ENCODE assay signal across 10 mouse cellular contexts in the genomic region with DNA sequence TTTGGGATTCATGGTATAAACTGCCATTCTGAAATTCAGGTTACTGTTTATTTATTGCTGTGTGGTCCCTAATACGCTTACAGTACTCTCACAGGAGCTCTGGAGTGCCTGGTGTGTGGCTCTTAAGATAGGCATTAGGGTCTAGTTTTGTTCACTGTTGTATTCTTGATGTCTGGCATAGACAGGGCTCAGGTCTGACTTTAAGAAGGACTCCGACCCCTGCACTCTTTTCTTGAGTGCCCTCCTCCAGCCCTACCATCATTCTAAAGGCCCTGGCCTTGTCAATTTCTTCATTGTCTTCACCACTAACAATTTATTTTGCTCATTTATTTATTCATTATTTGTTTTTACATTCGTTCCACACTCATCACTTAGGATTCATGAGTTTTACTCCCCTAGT. TPM values are rescaled to one million over a fixed set of nuclear protein-coding genes. Genes with fewer than 3 reads are reported as not detected.
DNase-seq lines count a peak whose midpoint lies in the region; ATAC-seq and TF ChIP-seq lines count a peak whose summit lies in the region.
"Had no signal": no experiment of that assay in that cellular context is flagged by ENCODE, and none has a peak within 500 bp of the region (broad histone marks: within the 10 kb centered on the region; RNA-seq: fewer than 3 reads in every experiment).

No protein-coding gene starts in this region.

- 34% methylated on average over 3 of the region's 3 CpGs for WGBS in heart, embryonic 11.5 days (ENCODE audit: insufficient replicate concordance)
- 41% methylated on average over 3 of the region's 3 CpGs for WGBS in hindbrain, embryonic 11.5 days
- WGBS in midbrain, embryonic 12.5 days: 35% methylated on average over 3 of the region's 3 CpGs

- no peak overlapping the region for H3K27ac ChIP-seq in heart, embryonic 11.5 days (ENCODE audit: low read depth, low read length)
- no peak overlapping the region for H3K27ac ChIP-seq in hindbrain, embryonic 11.5 days (ENCODE audit: low read depth, low read length)
- H3K27ac ChIP-seq in midbrain, embryonic 12.5 days (replicated peaks): peak overlapping the region; percentile 43; the same call in 1 of the 2 replicates

- peak overlapping the region; percentile 63 for H3K4me2 ChIP-seq in heart, embryonic 11.5 days
- H3K4me2 ChIP-seq in hindbrain, embryonic 11.5 days (replicated peaks; ENCODE audit: low read depth, low read length): peak overlapping the region; percentile 57; the same call in 1 of the 2 replicates
- peak overlapping the region; percentile 61 for H3K4me2 ChIP-seq in midbrain, embryonic 12.5 days (replicated peaks)

- no peak for DNase-seq in heart, postnatal 14 days
- DNase-seq in hindbrain, embryonic 11.5 days (ENCODE audit: low spot score): peak; percentile 2
- no peak for DNase-seq in adrenal gland, postnatal 36 days
- DNase-seq in right cerebral cortex, adult 2 months (ENCODE audit: low spot score in 2 of 2): no peak
- no peak for DNase-seq in left cerebral cortex, postnatal 36 days (ENCODE audit: low spot score in 2 of 2)

- no peaks in the 10 kb centered on the region for H3K9me3 ChIP-seq in heart, embryonic 11.5 days (replicated peaks; ENCODE audit: control insufficient read depth, low read length)
- H3K9me3 ChIP-seq in E14TG2a.4 (ENCODE audit: low read length): no peaks in the 10 kb centered on the region
- H3K9me3 ChIP-seq in hindbrain, embryonic 11.5 days (ENCODE audit: control insufficient read depth, low read length): no peaks in the 10 kb centered on the region
- no peaks in the 10 kb centered on the region for H3K9me3 ChIP-seq in midbrain, embryonic 12.5 days

- H3K36me3 ChIP-seq in heart, embryonic 11.5 days (ENCODE audit: control insufficient read depth, insufficient read depth, low read length): no peaks in the 10 kb centered on the region
- H3K36me3 ChIP-seq in E14TG2a.4 (ENCODE audit: insufficient read depth, low read length): peaks cover 12% of the 10 kb centered on the region
- H3K36me3 ChIP-seq in hindbrain, embryonic 11.5 days (ENCODE audit: control insufficient read depth, insufficient read depth, low read length): no peaks in the 10 kb centered on the region
- H3K36me3 ChIP-seq in midbrain, embryonic 12.5 days: no peaks in the 10 kb centered on the region

- peaks cover 4% of the 10 kb centered on the region; the same call in 1 of the 2 replicates for H3K4me1 ChIP-seq in heart, embryonic 11.5 days (ENCODE audit: control insufficient read depth, insufficient read depth, low read length)
- peaks cover 9% of the 10 kb centered on the region; the same call in 1 of the 2 replicates for H3K4me1 ChIP-seq in E14TG2a.4 (replicated peaks; ENCODE audit: low read depth, low read length)
- H3K4me1 ChIP-seq in hindbrain, embryonic 11.5 days (replicated peaks; ENCODE audit: control insufficient read depth, insufficient read depth, low read length): no peaks in the 10 kb centered on the region
- 0 out of 2 replicates have a peak, but pooled peaks cover 5% of the 10 kb centered on the region for H3K4me1 ChIP-seq in midbrain, embryonic 12.5 days

- H3K9ac ChIP-seq in heart, embryonic 11.5 days (ENCODE audit: low read depth, low read length): no peak overlapping the region
- no peak overlapping the region; the same call in 1 of the 2 replicates for H3K9ac ChIP-seq in hindbrain, embryonic 11.5 days (ENCODE audit: low read depth, low read length)
- peak overlapping the region; percentile 72 for H3K9ac ChIP-seq in midbrain, embryonic 12.5 days (replicated peaks)

- intact Hi-C loops in heart, postnatal 14 days (cut with DNase I): loop anchor here (10.0 kb wide), 1 partner anchor 117 kb away; the partner anchor contains the start of gene F8a
- intact Hi-C loops in left cerebral cortex, postnatal 36 days (cut with DNase I): loop anchor here (10.0 kb wide), 1 partner anchor 153 kb away; no protein-coding TSS in a partner anchor

- peaks cover 4% of the 10 kb centered on the region; the same call in 1 of the 2 replicates for H3K27me3 ChIP-seq in heart, embryonic 11.5 days (ENCODE audit: control insufficient read depth, insufficient read depth, low read length)
- H3K27me3 ChIP-seq in E14TG2a.4 (ENCODE audit: insufficient read depth, low read length): peaks cover 2% of the 10 kb centered on the region; the same call in 1 of the 2 replicates
- H3K27me3 ChIP-seq in hindbrain, embryonic 11.5 days (ENCODE audit: control insufficient read depth, insufficient read depth, low read length): peaks cover 2% of the 10 kb centered on the region; the same call in 1 of the 2 replicates
- H3K27me3 ChIP-seq in midbrain, embryonic 12.5 days: no peaks in the 10 kb centered on the region; the same call in 1 of the 2 replicates

- no peak for ATAC-seq in heart, embryonic 11.5 days (replicated peaks; ENCODE audit: insufficient number of reproducible peaks, low FRiP score, low TSS enrichment)
- peak; percentile 51; the same call in 1 of the 2 replicates for ATAC-seq in hindbrain, embryonic 11.5 days (ENCODE audit: low FRiP score)
- ATAC-seq in midbrain, embryonic 12.5 days (ENCODE audit: low FRiP score, low read depth): peak; percentile 50; the same call in 1 of the 2 replicates

- no peak for TF ChIP-seq CTCF in E14TG2a.4 (conservative IDR thresholded peaks at IDR 0.05; ENCODE audit: low read length)

- H3K4me3 ChIP-seq in heart, embryonic 11.5 days (ENCODE audit: low read depth, low read length): peak overlapping the region; percentile 67
- 0 out of 2 replicates have a peak overlapping the region, but pooled peaks have one; percentile 82 for H3K4me3 ChIP-seq in E14TG2a.4 (replicated peaks; ENCODE audit: low read length)
- H3K4me3 ChIP-seq in hindbrain, embryonic 11.5 days (ENCODE audit: low read depth, low read length): peak overlapping the region; percentile 55; the same call in 1 of the 2 replicates
- H3K4me3 ChIP-seq in midbrain, embryonic 12.5 days: peak overlapping the region; percentile 55

RNA-seq across cellular contexts. Expression of gene Zfp275, which starts 0.4 kb away (rescaled TPM):
- polyA plus RNA-seq in heart, embryonic 11.5 days (2014; fragmentation: Nextera tagmentation; extraction: Ambion mirVana): 12.3 and 14.4 TPM in 2 replicates
- 1 to 10 TPM; 4.8 to 5.7 TPM for total RNA-seq in heart, postnatal 14 days (2021)
- 15.0 and 16.9 TPM in 2 replicates for polyA plus RNA-seq in hindbrain, embryonic 11.5 days (2014; fragmentation: Nextera tagmentation; extraction: Ambion mirVana)
- 18.6 and 19.1 TPM in 2 replicates for polyA plus RNA-seq in midbrain, embryonic 12.5 days (2016; fragmentation: Nextera tagmentation; extraction: Ambion mirVana)
- total RNA-seq in adrenal gland, postnatal 36 days (2021): 10 to 100 TPM; 22.5 to 24.5 TPM
- 10 to 100 TPM; 17.7 to 20.3 TPM for total RNA-seq in left cerebral cortex, postnatal 36 days (2021)

RNA-seq across cellular contexts. Expression of gene Gm45015, which starts 5.4 kb away (rescaled TPM):
- not detected in 2 replicates for polyA plus RNA-seq in heart, embryonic 11.5 days (2014; fragmentation: Nextera tagmentation; extraction: Ambion mirVana)
- total RNA-seq in heart, postnatal 14 days (2021): not detected
- polyA plus RNA-seq in hindbrain, embryonic 11.5 days (2014; fragmentation: Nextera tagmentation; extraction: Ambion mirVana): not detected in 2 replicates
- not detected in 2 replicates for polyA plus RNA-seq in midbrain, embryonic 12.5 days (2016; fragmentation: Nextera tagmentation; extraction: Ambion mirVana)
- not detected for total RNA-seq in adrenal gland, postnatal 36 days (2021)
- not detected for total RNA-seq in left cerebral cortex, postnatal 36 days (2021)
- total RNA-seq: layer of hippocampus, postnatal 25 days had no signal
- polyA plus RNA-seq: spleen, adult 2 months had no signal

RNA-seq across cellular contexts. Expression of gene Xlr5a, which starts 49.3 kb away (rescaled TPM):
- not detected in 2 replicates for polyA plus RNA-seq in heart, embryonic 11.5 days (2014; fragmentation: Nextera tagmentation; extraction: Ambion mirVana)
- not detected for total RNA-seq in heart, postnatal 14 days (2021)
- polyA plus RNA-seq in hindbrain, embryonic 11.5 days (2014; fragmentation: Nextera tagmentation; extraction: Ambion mirVana): not detected in 2 replicates
- 0.14 and 0.16 TPM in 2 replicates for polyA plus RNA-seq in midbrain, embryonic 12.5 days (2016; fragmentation: Nextera tagmentation; extraction: Ambion mirVana)
- not detected for total RNA-seq in adrenal gland, postnatal 36 days (2021)
- total RNA-seq in left cerebral cortex, postnatal 36 days (2021): not detected
- total RNA-seq: layer of hippocampus, postnatal 25 days had no signal
- polyA plus RNA-seq: spleen, adult 2 months had no signal

RNA-seq across cellular contexts. Expression of gene Xlr5c, which starts 49.3 kb away (rescaled TPM):
- polyA plus RNA-seq in heart, embryonic 11.5 days (2014; fragmentation: Nextera tagmentation; extraction: Ambion mirVana): not detected in 2 replicates
- not detected for total RNA-seq in heart, postnatal 14 days (2021)
- not detected in 2 replicates for polyA plus RNA-seq in hindbrain, embryonic 11.5 days (2014; fragmentation: Nextera tagmentation; extraction: Ambion mirVana)
- polyA plus RNA-seq in midbrain, embryonic 12.5 days (2016; fragmentation: Nextera tagmentation; extraction: Ambion mirVana): not detected in 2 replicates
- not detected for total RNA-seq in adrenal gland, postnatal 36 days (2021)
- not detected for total RNA-seq in left cerebral cortex, postnatal 36 days (2021)
- total RNA-seq: layer of hippocampus, postnatal 25 days had no signal
- polyA plus RNA-seq: spleen, adult 2 months had no signal

RNA-seq across cellular contexts. Expression of gene Gm18336, which starts 56.5 kb away (rescaled TPM):
- polyA plus RNA-seq in heart, embryonic 11.5 days (2014; fragmentation: Nextera tagmentation; extraction: Ambion mirVana): not detected in 2 replicates
- not detected for total RNA-seq in heart, postnatal 14 days (2021)
- not detected in 2 replicates for polyA plus RNA-seq in hindbrain, embryonic 11.5 days (2014; fragmentation: Nextera tagmentation; extraction: Ambion mirVana)
- not detected in 2 replicates for polyA plus RNA-seq in midbrain, embryonic 12.5 days (2016; fragmentation: Nextera tagmentation; extraction: Ambion mirVana)
- total RNA-seq in adrenal gland, postnatal 36 days (2021): not detected
- not detected for total RNA-seq in left cerebral cortex, postnatal 36 days (2021)
- polyA plus RNA-seq: spleen, adult 2 months had no signal
